Mouse (Mus musculus): ENCODE data around the gene Pacrg. TPM values are rescaled to one million over a fixed set of nuclear protein-coding genes. Genes with fewer than 3 reads are reported as not detected.

Pacrg gene
- polyA plus RNA-seq, 1 experiment from 2014 or later = 1.5 TPM

- 84% methylated on average over 6 of the region's 6 CpGs for WGBS
Measured at GRCm38 (mm10) chr17:10473175-10473574, 366.9 kb downstream of the Pacrg start.

GRCm38 (mm10) chr17:10469874-10470568 lies 370.1 kb downstream of the Pacrg start:
- Histone ChIP-seq H3K36me3 (replicated peaks) (no peaks in the 10 kb centered on the region), H3K4me1 (no peaks in the 10 kb centered on the region), H3K9me3 (no peaks in the 10 kb centered on the region), H3K27me3 (replicated peaks; ENCODE audit: low read depth, poor library complexity, severe bottlenecking) (no peaks in the 10 kb centered on the region), H3K4me3 (no peak overlapping the region), H3K27ac (replicated peaks) (no peak overlapping the region)
- 87% methylated on average over 9 of the region's 9 CpGs for WGBS
- DNase-seq (ENCODE audit: low spot score) = no peak

More at GRCm38 (mm10) chr17:10473175-10473574, 366.9 kb downstream of the Pacrg start:
- peaks cover 14% of the 10 kb centered on the region for H3K4me1 ChIP-seq
- no peak for DNase-seq (ENCODE audit: low spot score)
- no peak overlapping the region for H3K4me3 ChIP-seq
- H3K36me3 ChIP-seq (replicated peaks) = no peaks in the 10 kb centered on the region
- H3K27me3 ChIP-seq (replicated peaks; ENCODE audit: low read depth, poor library complexity, severe bottlenecking) = no peaks in the 10 kb centered on the region
- no peaks in the 10 kb centered on the region for H3K9me3 ChIP-seq
- no peak overlapping the region for H3K27ac ChIP-seq (replicated peaks)

GRCm38 (mm10) chr17:10467102-10467501 lies 373.0 kb downstream of the Pacrg start:
- 90% methylated on average over 3 of the region's 3 CpGs for WGBS
- no peaks in the 10 kb centered on the region for H3K27me3 ChIP-seq (replicated peaks; ENCODE audit: low read depth, poor library complexity, severe bottlenecking)
- no peak overlapping the region for H3K4me3 ChIP-seq

GRCm38 (mm10) chr17:10465467-10465866 lies 374.6 kb downstream of the Pacrg start:
- no peaks in the 10 kb centered on the region for H3K9me3 ChIP-seq
- H3K27me3 ChIP-seq (replicated peaks; ENCODE audit: low read depth, poor library complexity, severe bottlenecking) = no peaks in the 10 kb centered on the region
- no peaks in the 10 kb centered on the region for H3K4me1 ChIP-seq
- 85% methylated on average over 6 of the region's 6 CpGs for WGBS
- H3K4me3 ChIP-seq = no peak overlapping the region
- DNase-seq (ENCODE audit: low spot score) = no peak
- H3K36me3 ChIP-seq (replicated peaks) = no peaks in the 10 kb centered on the region
- H3K27ac ChIP-seq (replicated peaks) = no peak overlapping the region

More at GRCm38 (mm10) chr17:10467102-10467501, 373.0 kb downstream of the Pacrg start:
- no peaks in the 10 kb centered on the region for H3K36me3 ChIP-seq (replicated peaks)
- no peak overlapping the region for H3K27ac ChIP-seq (replicated peaks)
- H3K9me3 ChIP-seq = no peaks in the 10 kb centered on the region
- H3K4me1 ChIP-seq = no peaks in the 10 kb centered on the region
- no peak for DNase-seq (ENCODE audit: low spot score)

GRCm38 (mm10) chr17:10464700-10465099 lies 375.4 kb downstream of the Pacrg start:
- Histone ChIP-seq H3K27me3 (replicated peaks; ENCODE audit: low read depth, poor library complexity, severe bottlenecking) (no peaks in the 10 kb centered on the region), H3K4me3 (no peak overlapping the region), H3K9me3 (no peaks in the 10 kb centered on the region), H3K27ac (replicated peaks) (peak overlapping the region; percentile 24; the same call in 1 of the 2 replicates), H3K36me3 (replicated peaks) (no peaks in the 10 kb centered on the region), H3K4me1 (no peaks in the 10 kb centered on the region)
- no peak for DNase-seq (ENCODE audit: low spot score)
- WGBS = 69% methylated on average over 3 of the region's 3 CpGs

- H3K4me3 ChIP-seq = no peak overlapping the region
- WGBS = 89% methylated on average over 3 of the region's 3 CpGs
- H3K36me3 ChIP-seq (replicated peaks) = no peaks in the 10 kb centered on the region
- H3K4me1 ChIP-seq = no peaks in the 10 kb centered on the region
- H3K27me3 ChIP-seq (replicated peaks; ENCODE audit: low read depth, poor library complexity, severe bottlenecking) = no peaks in the 10 kb centered on the region
- H3K9me3 ChIP-seq = no peaks in the 10 kb centered on the region
- DNase-seq (ENCODE audit: low spot score) = no peak
- H3K27ac ChIP-seq (replicated peaks) = no peak overlapping the region
Measured at GRCm38 (mm10) chr17:10463626-10464025, 376.5 kb downstream of the Pacrg start.

- no peak for DNase-seq (ENCODE audit: low spot score)
- Histone ChIP-seq H3K27ac (replicated peaks) (no peak overlapping the region), H3K4me1 (peaks cover 13% of the 10 kb centered on the region), H3K9me3 (no peaks in the 10 kb centered on the region), H3K4me3 (no peak overlapping the region), H3K27me3 (replicated peaks; ENCODE audit: low read depth, poor library complexity, severe bottlenecking) (no peaks in the 10 kb centered on the region), H3K36me3 (replicated peaks) (no peaks in the 10 kb centered on the region)
- WGBS = 93% methylated on average over 4 of the region's 4 CpGs
Measured at GRCm38 (mm10) chr17:10460916-10461315, 379.2 kb downstream of the Pacrg start.

GRCm38 (mm10) chr17:10458743-10459142 lies 381.4 kb downstream of the Pacrg start:
- H3K27ac ChIP-seq (replicated peaks) = no peak overlapping the region
- no peak overlapping the region for H3K4me3 ChIP-seq
- no peaks in the 10 kb centered on the region for H3K9me3 ChIP-seq
- no peaks in the 10 kb centered on the region for H3K36me3 ChIP-seq (replicated peaks)
- no peaks in the 10 kb centered on the region for H3K27me3 ChIP-seq (replicated peaks; ENCODE audit: low read depth, poor library complexity, severe bottlenecking)
- H3K4me1 ChIP-seq = peaks cover 13% of the 10 kb centered on the region
- no peak for DNase-seq (ENCODE audit: low spot score)

- Histone ChIP-seq H3K27me3 (replicated peaks; ENCODE audit: low read depth, poor library complexity, severe bottlenecking) (no peaks in the 10 kb centered on the region), H3K9me3 (no peaks in the 10 kb centered on the region), H3K4me1 (peaks cover 23% of the 10 kb centered on the region), H3K4me3 (no peak overlapping the region), H3K36me3 (replicated peaks) (no peaks in the 10 kb centered on the region), H3K27ac (replicated peaks) (no peak overlapping the region)
- no peak for DNase-seq (ENCODE audit: low spot score)
- WGBS = 70% methylated on average over 4 of the region's 4 CpGs
Measured at GRCm38 (mm10) chr17:10456409-10456808, 383.7 kb downstream of the Pacrg start.

GRCm38 (mm10) chr17:10455961-10456360 lies 384.1 kb downstream of the Pacrg start:
- no peak overlapping the region for H3K4me3 ChIP-seq
- peaks cover 27% of the 10 kb centered on the region for H3K4me1 ChIP-seq
- no peaks in the 10 kb centered on the region for H3K36me3 ChIP-seq (replicated peaks)
- H3K27me3 ChIP-seq (replicated peaks; ENCODE audit: low read depth, poor library complexity, severe bottlenecking) = no peaks in the 10 kb centered on the region
- no peaks in the 10 kb centered on the region for H3K9me3 ChIP-seq
- no peak for DNase-seq (ENCODE audit: low spot score)
- WGBS = 88% methylated on average over 7 of the region's 7 CpGs
- no peak overlapping the region for H3K27ac ChIP-seq (replicated peaks)

- H3K27ac ChIP-seq (replicated peaks) = no peak overlapping the region
- no peaks in the 10 kb centered on the region for H3K27me3 ChIP-seq (replicated peaks; ENCODE audit: low read depth, poor library complexity, severe bottlenecking)
- DNase-seq (ENCODE audit: low spot score) = no peak
- H3K4me1 ChIP-seq = peaks cover 43% of the 10 kb centered on the region
- H3K9me3 ChIP-seq = no peaks in the 10 kb centered on the region
- no peak overlapping the region for H3K4me3 ChIP-seq
- no peaks in the 10 kb centered on the region for H3K36me3 ChIP-seq (replicated peaks)
- 89% methylated on average over 8 of the region's 8 CpGs for WGBS
Measured at GRCm38 (mm10) chr17:10454406-10454805, 385.7 kb downstream of the Pacrg start.

- Histone ChIP-seq H3K27me3 (replicated peaks; ENCODE audit: low read depth, poor library complexity, severe bottlenecking) (no peaks in the 10 kb centered on the region), H3K4me1 (peaks cover 49% of the 10 kb centered on the region), H3K4me3 (no peak overlapping the region), H3K27ac (replicated peaks) (no peak overlapping the region), H3K9me3 (no peaks in the 10 kb centered on the region), H3K36me3 (replicated peaks) (no peaks in the 10 kb centered on the region)
- 87% methylated on average over 3 of the region's 3 CpGs for WGBS
- DNase-seq (ENCODE audit: low spot score) = no peak
Measured at GRCm38 (mm10) chr17:10452801-10453200, 387.3 kb downstream of the Pacrg start.

GRCm38 (mm10) chr17:10451306-10452077 lies 388.6 kb downstream of the Pacrg start:
- 74% methylated on average over 10 of the region's 10 CpGs for WGBS
- DNase-seq (ENCODE audit: low spot score) = no peak
- H3K27ac ChIP-seq (replicated peaks) = no peak overlapping the region
- H3K9me3 ChIP-seq = no peaks in the 10 kb centered on the region
- H3K27me3 ChIP-seq (replicated peaks; ENCODE audit: low read depth, poor library complexity, severe bottlenecking) = no peaks in the 10 kb centered on the region
- H3K4me3 ChIP-seq = no peak overlapping the region
- H3K4me1 ChIP-seq = peaks cover 40% of the 10 kb centered on the region
- H3K36me3 ChIP-seq (replicated peaks) = no peaks in the 10 kb centered on the region

Data from embryonic facial prominence, embryonic 10.5 days (tissue).